ENCODE assay signal across 9 mouse cellular contexts in genomic region chr8:87594272-87594671, GRCm38 (mm10). TPM values are rescaled to one million over a fixed set of nuclear protein-coding genes. Genes with fewer than 3 reads are reported as not detected.
DNase-seq lines count a peak whose midpoint lies in the region; ATAC-seq lines count a peak whose summit lies in the region.
"Had no signal": no experiment of that assay in that cellular context is flagged by ENCODE, and none has a peak within 500 bp of the region (broad histone marks: within the 10 kb centered on the region; RNA-seq: fewer than 3 reads in every experiment).

No protein-coding gene starts in this region.

- no peak overlapping the region for H3K9ac ChIP-seq in forebrain, embryonic 12.5 days

- H3K4me3 ChIP-seq in forebrain, embryonic 12.5 days (replicated peaks), result no peak overlapping the region
- H3K4me3 ChIP-seq in hindbrain, embryonic 10.5 days, result no peak overlapping the region

- H3K9me3 ChIP-seq in forebrain, embryonic 12.5 days, result no peaks in the 10 kb centered on the region
- no peaks in the 10 kb centered on the region for H3K9me3 ChIP-seq in hindbrain, embryonic 10.5 days

- H3K27ac ChIP-seq in forebrain, embryonic 12.5 days, result no peak overlapping the region
- no peak overlapping the region for H3K27ac ChIP-seq in hindbrain, embryonic 10.5 days
- H3K27ac ChIP-seq: macrophage had no signal

- DNase-seq in MN1 (ENCODE audit: low spot score), result peak; percentile 53
- DNase-seq in c-Kit-positive CD71-negative TER-119-negative erythroid progenitor cells, embryonic 14.5 days (ENCODE audit: low read depth), result peak; percentile 34
- DNase-seq in hindbrain, embryonic 10.5 days (ENCODE audit: low spot score), result peak; percentile 72
- peak; percentile 67 to 76 for DNase-seq in layer of hippocampus, postnatal 10 days (ENCODE audit: low spot score in 2 of 2)
- DNase-seq in lung, postnatal 4 days, result peak; percentile 49 to 62
- peak; percentile 73 to 80 for DNase-seq in right cerebral cortex, postnatal 10 days (ENCODE audit: low spot score in 2 of 2)

- WGBS in forebrain, embryonic 12.5 days, result 6% methylated on average over 2 of the region's 2 CpGs
- 0% methylated on average over 2 of the region's 2 CpGs for WGBS in hindbrain, embryonic 10.5 days

- H3K36me3 ChIP-seq in forebrain, embryonic 12.5 days (replicated peaks), result no peaks in the 10 kb centered on the region
- no peaks in the 10 kb centered on the region for H3K36me3 ChIP-seq in hindbrain, embryonic 10.5 days

- H3K4me1 ChIP-seq in forebrain, embryonic 12.5 days, result peaks cover 6% of the 10 kb centered on the region; the same call in 1 of the 2 replicates
- peaks cover 4% of the 10 kb centered on the region; the same call in 1 of the 2 replicates for H3K4me1 ChIP-seq in hindbrain, embryonic 10.5 days (replicated peaks)

- no peaks in the 10 kb centered on the region; the same call in 1 of the 2 replicates for H3K27me3 ChIP-seq in forebrain, embryonic 12.5 days
- no peaks in the 10 kb centered on the region for H3K27me3 ChIP-seq in hindbrain, embryonic 10.5 days (ENCODE audit: insufficient read depth, poor library complexity, severe bottlenecking)

- no peak overlapping the region for H3K4me2 ChIP-seq in forebrain, embryonic 12.5 days

- ATAC-seq in forebrain, embryonic 12.5 days (ENCODE audit: low FRiP score), result peak; percentile 53; the same call in 1 of the 2 replicates
- ATAC-seq in activated CD4-positive, CD25-positive, alpha-beta regulatory T cell, adult 4 months, result no peak

RNA-seq across cellular contexts. Expression of gene 4933402J07Rik, which starts 30.6 kb away (rescaled TPM):
- polyA plus RNA-seq in forebrain, embryonic 12.5 days (2016; fragmentation: Nextera tagmentation; extraction: Ambion mirVana), result not detected in 2 replicates
- not detected in 2 replicates for polyA plus RNA-seq in hindbrain, embryonic 10.5 days (2016; fragmentation: Nextera tagmentation; extraction: Ambion mirVana)
- total RNA-seq in layer of hippocampus, postnatal 10 days (2021), result not detected
- polyA plus RNA-seq in activated CD4-positive, CD25-positive, alpha-beta regulatory T cell, adult 4 months (2017; shearing (Covaris generic)), result not detected
- polyA plus RNA-seq: macrophage had no signal
